Mouse (Mus musculus): ENCODE results near the gene Plch2. TPM values are rescaled to one million over a fixed set of nuclear protein-coding genes. Genes with fewer than 3 reads are reported as not detected.

The Plch2 gene
- polyA plus RNA-seq, 1 experiment = not detected

- Histone ChIP-seq H3K27ac (ENCODE audit: insufficient read depth, low read depth, low read length) (peak overlapping the region; percentile 93), H3K4me3 (ENCODE audit: insufficient read depth, low read depth, low read length) (peak overlapping the region; percentile 37), H3K4me1 (ENCODE audit: control insufficient read depth, insufficient read depth, low read length) (peaks cover 63% of the 10 kb centered on the region)
- TF ChIP-seq CTCF (IDR thresholded peaks at IDR 0.05; ENCODE audit: insufficient read depth, low read depth, low read length) (no peak), POLR2A (IDR thresholded peaks at IDR 0.05; ENCODE audit: insufficient read depth, low read depth, low read length) (0 out of 2 replicates have a peak, but pooled peaks have one; percentile 12)
- 24% methylated on average over 9 of the region's 9 CpGs for WGBS
These were observed 16.4 kb downstream of the Plch2 start for GRCm38 (mm10) chr4:155040197-155040596.

DNA sequence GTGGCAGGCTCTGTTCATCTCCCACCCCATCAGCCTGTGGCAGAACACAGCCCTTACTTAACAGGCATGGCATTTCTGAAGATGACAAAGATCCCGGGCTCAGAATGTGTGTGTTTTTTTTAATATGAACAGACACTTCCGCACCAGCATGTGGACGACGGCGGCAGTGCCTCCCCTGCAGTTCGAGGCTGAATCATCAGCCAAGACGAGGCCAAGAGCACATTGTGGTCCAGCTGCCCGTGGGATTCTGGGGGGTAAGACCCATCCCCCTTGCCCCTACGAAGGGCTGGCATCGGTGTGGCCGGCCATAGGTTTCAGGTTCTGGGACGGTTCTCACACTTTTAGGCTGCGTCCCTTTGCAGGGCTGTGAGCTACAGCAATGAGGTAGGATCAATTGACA lies 21.8 kb downstream of the Plch2 start:
- H3K27ac ChIP-seq (ENCODE audit: insufficient read depth, low read depth, low read length) = peak overlapping the region; percentile 60
- peaks cover 79% of the 10 kb centered on the region for H3K4me1 ChIP-seq (ENCODE audit: control insufficient read depth, insufficient read depth, low read length)
- TF ChIP-seq POLR2A (IDR thresholded peaks at IDR 0.05; ENCODE audit: insufficient read depth, low read depth, low read length) (no peak), CTCF (IDR thresholded peaks at IDR 0.05; ENCODE audit: insufficient read depth, low read depth, low read length) (no peak)
- WGBS = 44% methylated on average over 13 of the region's 13 CpGs
- no peak overlapping the region for H3K4me3 ChIP-seq (ENCODE audit: insufficient read depth, low read depth, low read length)

GRCm38 (mm10) chr4:155034202-155034601 lies 22.4 kb downstream of the Plch2 start:
- peak overlapping the region; percentile 60 for H3K27ac ChIP-seq (ENCODE audit: insufficient read depth, low read depth, low read length)
- 36% methylated on average over 7 of the region's 7 CpGs for WGBS

DNA sequence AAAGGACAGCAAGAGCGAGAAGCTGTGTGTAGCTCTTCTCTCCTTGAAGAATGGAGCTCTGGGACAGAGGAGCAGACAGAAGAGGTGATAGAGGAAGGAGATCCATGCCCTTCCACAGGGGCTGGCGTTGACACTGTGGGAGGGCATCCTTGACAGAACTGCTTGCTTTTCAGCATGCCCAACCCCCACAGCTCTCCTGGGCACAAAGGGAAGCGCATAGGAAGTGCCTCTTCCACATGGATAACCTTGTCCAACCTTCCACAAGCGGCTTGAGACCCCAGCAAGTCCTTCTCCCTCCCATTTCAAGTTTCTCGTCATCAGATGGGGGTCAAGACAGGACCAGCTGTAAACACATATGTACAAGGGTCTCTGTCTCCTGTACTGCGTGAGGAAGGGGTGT lies 23.5 kb downstream of the Plch2 start:
- Histone ChIP-seq H3K4me1 (ENCODE audit: control insufficient read depth, insufficient read depth, low read length) (peaks cover 86% of the 10 kb centered on the region), H3K27ac (ENCODE audit: insufficient read depth, low read depth, low read length) (peak overlapping the region; percentile 2), H3K4me3 (ENCODE audit: insufficient read depth, low read depth, low read length) (no peak overlapping the region)
- TF ChIP-seq POLR2A (IDR thresholded peaks at IDR 0.05; ENCODE audit: insufficient read depth, low read depth, low read length) (no peak), CTCF (IDR thresholded peaks at IDR 0.05; ENCODE audit: insufficient read depth, low read depth, low read length) (no peak)
- WGBS = 63% methylated on average over 6 of the region's 6 CpGs

More at GRCm38 (mm10) chr4:155034202-155034601, 22.4 kb downstream of the Plch2 start:
- TF ChIP-seq POLR2A (IDR thresholded peaks at IDR 0.05; ENCODE audit: insufficient read depth, low read depth, low read length) = no peak
- Histone ChIP-seq H3K4me3 (ENCODE audit: insufficient read depth, low read depth, low read length) (no peak overlapping the region), H3K4me1 (ENCODE audit: control insufficient read depth, insufficient read depth, low read length) (peaks cover 79% of the 10 kb centered on the region)

- Histone ChIP-seq H3K27ac (ENCODE audit: insufficient read depth, low read depth, low read length) (no peak overlapping the region), H3K4me1 (ENCODE audit: control insufficient read depth, insufficient read depth, low read length) (peaks cover 61% of the 10 kb centered on the region), H3K4me3 (ENCODE audit: insufficient read depth, low read depth, low read length) (no peak overlapping the region)
- TF ChIP-seq POLR2A (IDR thresholded peaks at IDR 0.05; ENCODE audit: insufficient read depth, low read depth, low read length) = no peak
- no peak for TF ChIP-seq CTCF (IDR thresholded peaks at IDR 0.05; ENCODE audit: insufficient read depth, low read depth, low read length)
- 61% methylated on average over 11 of the region's 11 CpGs for WGBS
These were observed 32.2 kb downstream of the Plch2 start for GRCm38 (mm10) chr4:155024170-155025010.

DNA sequence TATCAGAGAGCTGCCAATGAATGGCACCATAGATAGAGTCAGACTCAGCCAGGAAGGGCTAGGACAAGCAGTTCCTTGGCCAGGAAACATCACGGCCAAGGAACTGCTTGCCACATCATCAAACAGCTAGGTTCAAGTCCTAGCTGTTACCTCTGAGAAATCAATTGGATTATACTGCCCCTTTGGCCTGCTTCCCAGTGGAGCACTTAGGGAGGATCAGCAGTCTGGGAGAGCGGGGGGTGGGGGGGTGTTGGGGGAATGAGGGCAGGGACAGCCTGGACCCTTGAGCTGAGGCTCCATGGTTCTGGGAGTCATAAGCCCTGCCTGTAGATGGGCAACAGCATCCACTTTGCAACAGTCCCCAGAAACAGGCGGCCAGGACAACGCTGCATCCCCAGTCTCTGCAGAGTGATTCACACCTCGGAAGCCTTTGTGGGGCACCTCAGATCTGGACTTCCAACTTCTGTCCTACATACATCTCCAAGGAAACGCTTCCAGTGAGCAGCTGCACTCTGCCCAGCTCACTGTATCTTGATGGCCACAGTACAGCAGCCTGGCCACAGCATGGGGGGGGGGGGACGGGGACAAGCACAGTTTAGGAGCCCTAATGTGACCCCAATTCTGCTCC lies 34.2 kb downstream of the Plch2 start:
- H3K4me1 ChIP-seq (ENCODE audit: control insufficient read depth, insufficient read depth, low read length) = peaks cover 65% of the 10 kb centered on the region
- H3K27ac ChIP-seq (ENCODE audit: insufficient read depth, low read depth, low read length) = no peak overlapping the region
- no peak overlapping the region for H3K4me3 ChIP-seq (ENCODE audit: insufficient read depth, low read depth, low read length)
- 85% methylated on average over 7 of the region's 7 CpGs for WGBS
- TF ChIP-seq CTCF (IDR thresholded peaks at IDR 0.05; ENCODE audit: insufficient read depth, low read depth, low read length) = no peak
- no peak for TF ChIP-seq POLR2A (IDR thresholded peaks at IDR 0.05; ENCODE audit: insufficient read depth, low read depth, low read length)

DNA sequence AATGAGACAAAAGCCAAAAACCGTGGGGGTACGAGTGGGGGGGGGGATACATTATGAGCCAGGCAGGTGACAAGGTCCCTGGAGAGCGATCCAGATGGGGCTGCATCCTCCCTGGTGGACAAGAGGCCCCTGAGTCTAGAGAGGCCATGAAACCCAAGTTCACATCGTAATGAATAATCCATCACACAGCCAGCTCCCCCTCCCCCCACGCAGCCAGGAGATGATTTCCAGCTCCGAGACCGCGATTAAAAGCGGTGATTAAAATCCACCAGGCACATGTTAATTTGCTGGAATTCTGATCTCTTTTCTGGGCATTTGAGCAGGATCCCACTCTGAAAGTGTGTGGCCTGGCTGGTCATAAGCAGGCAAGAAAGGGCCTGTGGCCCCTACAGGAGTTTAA lies 35.8 kb downstream of the Plch2 start:
- H3K4me1 ChIP-seq (ENCODE audit: control insufficient read depth, insufficient read depth, low read length) = peaks cover 77% of the 10 kb centered on the region
- TF ChIP-seq POLR2A (IDR thresholded peaks at IDR 0.05; ENCODE audit: insufficient read depth, low read depth, low read length) (no peak), CTCF (IDR thresholded peaks at IDR 0.05; ENCODE audit: insufficient read depth, low read depth, low read length) (no peak)
- H3K27ac ChIP-seq (ENCODE audit: insufficient read depth, low read depth, low read length) = no peak overlapping the region
- no peak overlapping the region for H3K4me3 ChIP-seq (ENCODE audit: insufficient read depth, low read depth, low read length)
- WGBS = 35% methylated on average over 9 of the region's 9 CpGs

- H3K4me3 ChIP-seq (ENCODE audit: insufficient read depth, low read depth, low read length) = no peak overlapping the region
- 97% methylated on average over 1 of the region's 1 CpGs for whole genome bisulfite sequencing
- peaks cover 83% of the 10 kb centered on the region for H3K4me1 ChIP-seq (ENCODE audit: control insufficient read depth, insufficient read depth, low read length)
- no peak overlapping the region for H3K27ac ChIP-seq (ENCODE audit: insufficient read depth, low read depth, low read length)
- TF ChIP-seq POLR2A (IDR thresholded peaks at IDR 0.05; ENCODE audit: insufficient read depth, low read depth, low read length) = no peak
- TF ChIP-seq CTCF (IDR thresholded peaks at IDR 0.05; ENCODE audit: insufficient read depth, low read depth, low read length) = no peak
These were observed 36.4 kb downstream of the Plch2 start for GRCm38 (mm10) chr4:155020141-155020540.

- Histone ChIP-seq H3K4me3 (ENCODE audit: insufficient read depth, low read depth, low read length) (peak overlapping the region; percentile 28; the same call in 1 of the 2 replicates), H3K27ac (ENCODE audit: insufficient read depth, low read depth, low read length) (no peak overlapping the region), H3K4me1 (ENCODE audit: control insufficient read depth, insufficient read depth, low read length) (peaks cover 88% of the 10 kb centered on the region)
- 24% methylated on average over 10 of the region's 10 CpGs for WGBS
- TF ChIP-seq CTCF (IDR thresholded peaks at IDR 0.05; ENCODE audit: insufficient read depth, low read depth, low read length) = no peak
- no peak for TF ChIP-seq POLR2A (IDR thresholded peaks at IDR 0.05; ENCODE audit: insufficient read depth, low read depth, low read length)
These were observed 37.2 kb downstream of the Plch2 start for GRCm38 (mm10) chr4:155019336-155019847.

Measured in olfactory bulb, adult 2 months (tissue).